21 mouse cellular contexts compared by ENCODE assay signal in genomic region chr13:103207199-103207598, GRCm38 (mm10).
DNase-seq lines count a peak whose midpoint lies in the region; ATAC-seq and TF ChIP-seq lines count a peak whose summit lies in the region.
"Had no signal": no experiment of that assay in that cellular context is flagged by ENCODE, and none has a peak within 500 bp of the region (broad histone marks: within the 10 kb centered on the region; RNA-seq: fewer than 3 reads in every experiment).

No protein-coding gene starts in this region.

- peak; percentile 85 for DNase-seq in heart, adult 11 months
- DNase-seq in heart, postnatal 10 days: no peak
- peak; percentile 33 to 47 for DNase-seq in heart, adult 9 months (ENCODE audit: low spot score in 2 of 2)
- peak; percentile 9 for DNase-seq in stomach, postnatal 0 days (ENCODE audit: low spot score)
- no peak for DNase-seq in natural killer cell, adult 2 months (ENCODE audit: low spot score in 2 of 2)
- DNase-seq: adrenal gland, postnatal 10 days; cerebellum, adult 18-20 months; cerebellum, adult 9-11 months; cerebellum, postnatal 36 days; gastrocnemius, postnatal 10 days; kidney, adult 18-20 months had no signal

- TF ChIP-seq EP300 in stomach, postnatal 0 days (optimal IDR thresholded peaks at IDR 0.05): no peak

- no peaks in the 10 kb centered on the region for H3K27me3 ChIP-seq in heart, embryonic 12.5 days (replicated peaks)
- no peaks in the 10 kb centered on the region for H3K27me3 ChIP-seq in stomach, postnatal 0 days (ENCODE audit: control insufficient read depth, insufficient read depth, low read length)
- H3K27me3 ChIP-seq: embryonic facial prominence, embryonic 15.5 days; heart, embryonic 15.5 days; intestine, embryonic 15.5 days had no signal

- H3K9ac ChIP-seq in heart, embryonic 12.5 days: no peak overlapping the region
- no peak overlapping the region for H3K9ac ChIP-seq in stomach, postnatal 0 days (ENCODE audit: low read length)
- H3K9ac ChIP-seq: embryonic facial prominence, embryonic 15.5 days; heart, embryonic 15.5 days; hindbrain, embryonic 14.5 days; intestine, embryonic 15.5 days had no signal

- no peak overlapping the region for H3K27ac ChIP-seq in heart, embryonic 12.5 days (ENCODE audit: poor library complexity, severe bottlenecking)
- H3K27ac ChIP-seq in brown adipose tissue, adult 24 weeks (replicated peaks; ENCODE audit: low read depth, low read length): peak overlapping the region; percentile 64; the same call in 1 of the 2 replicates
- H3K27ac ChIP-seq in stomach, postnatal 0 days (replicated peaks): no peak overlapping the region
- H3K27ac ChIP-seq: embryonic facial prominence, embryonic 15.5 days; forebrain, embryonic 10.5 days; heart, embryonic 15.5 days; hindbrain, embryonic 10.5 days; hindbrain, embryonic 14.5 days; intestine, embryonic 15.5 days had no signal

- H3K4me1 ChIP-seq in heart, embryonic 12.5 days (replicated peaks): peaks cover 10% of the 10 kb centered on the region
- peaks cover 12% of the 10 kb centered on the region for H3K4me1 ChIP-seq in brown adipose tissue, adult 24 weeks (ENCODE audit: control insufficient read depth, insufficient read depth, insufficient read length, low read length)
- 0 out of 2 replicates have a peak, but pooled peaks cover 2% of the 10 kb centered on the region for H3K4me1 ChIP-seq in stomach, postnatal 0 days (replicated peaks; ENCODE audit: control insufficient read depth, insufficient read depth)

- ATAC-seq in heart, embryonic 12.5 days (ENCODE audit: insufficient number of reproducible peaks, low FRiP score): no peak
- no peak for ATAC-seq in stomach, postnatal 0 days (ENCODE audit: low FRiP score, low TSS enrichment)
- ATAC-seq: forebrain, embryonic 14.5 days; intestine, embryonic 15.5 days had no signal

- TF ChIP-seq CTCF in stomach, postnatal 0 days (IDR thresholded peaks at IDR 0.05; ENCODE audit: low read depth): no peak

- H3K4me3 ChIP-seq in heart, embryonic 12.5 days: no peak overlapping the region
- H3K4me3 ChIP-seq in brown adipose tissue, adult 24 weeks (ENCODE audit: insufficient read depth, low read depth, low read length): no peak overlapping the region
- no peak overlapping the region for H3K4me3 ChIP-seq in stomach, postnatal 0 days (ENCODE audit: low read depth, low read length)
- H3K4me3 ChIP-seq: embryonic facial prominence, embryonic 15.5 days; erythroblast, embryonic 14.5 days; forebrain, embryonic 10.5 days; heart, embryonic 15.5 days; hindbrain, embryonic 10.5 days; intestine, embryonic 15.5 days had no signal

- no peaks in the 10 kb centered on the region for H3K9me3 ChIP-seq in heart, embryonic 12.5 days (replicated peaks)
- no peaks in the 10 kb centered on the region for H3K9me3 ChIP-seq in stomach, postnatal 0 days (ENCODE audit: control insufficient read depth, low read length)
- H3K9me3 ChIP-seq: embryonic facial prominence, embryonic 15.5 days; forebrain, embryonic 10.5 days; heart, embryonic 15.5 days; hindbrain, embryonic 10.5 days; intestine, embryonic 15.5 days had no signal

- H3K4me2 ChIP-seq in heart, embryonic 12.5 days: no peak overlapping the region
- H3K4me2 ChIP-seq in stomach, postnatal 0 days (replicated peaks; ENCODE audit: low read depth): no peak overlapping the region
- H3K4me2 ChIP-seq: embryonic facial prominence, embryonic 15.5 days; heart, embryonic 15.5 days; hindbrain, embryonic 14.5 days; intestine, embryonic 15.5 days had no signal

- intact Hi-C loops in heart, postnatal 10 days (cut with DNase I): no loop called here

- 83% methylated on average over 4 of the region's 4 CpGs for WGBS in heart, embryonic 12.5 days
- 54% methylated on average over 4 of the region's 4 CpGs for WGBS in stomach, postnatal 0 days

- H3K36me3 ChIP-seq in heart, embryonic 12.5 days: no peaks in the 10 kb centered on the region
- no peaks in the 10 kb centered on the region for H3K36me3 ChIP-seq in stomach, postnatal 0 days (ENCODE audit: control insufficient read depth, insufficient read depth, low read length)
- H3K36me3 ChIP-seq: embryonic facial prominence, embryonic 15.5 days; forebrain, embryonic 10.5 days; heart, embryonic 15.5 days; hindbrain, embryonic 10.5 days; intestine, embryonic 15.5 days had no signal

Comparison
In these comparisons a context has a peak if more than half of its experiments do, and no peak if none do; other contexts are left out.
1. DNase-seq: peak in heart, adult 11 months (single experiment), heart, adult 9 months (2 of 2) and stomach, postnatal 0 days (single experiment); none in heart, postnatal 10 days (0 of 2) and natural killer cell, adult 2 months (0 of 2).